Mouse (Mus musculus): ENCODE measurements around the gene Kcns1. TPM values are rescaled to one million over a fixed set of nuclear protein-coding genes. Genes with fewer than 3 reads are reported as not detected.
"Not testable (repeated sequence)": the region's sequence is repeated elsewhere in the genome, so short reads cannot be mapped to it uniquely, and the experiment has no call there.

Gene Kcns1
- polyA plus RNA-seq (2016; fragmentation: Nextera tagmentation; extraction: Ambion mirVana): not detected in 2 replicates

GRCm38 (mm10) chr2:164170902-164171301, at the start of gene Kcns1:
Gene Kcns1 (minus strand): TSS chr2:164171113.
- peaks cover 32% of the 10 kb centered on the region for H3K4me1 ChIP-seq
- H3K27me3 ChIP-seq (replicated peaks; ENCODE audit: low read depth, poor library complexity, severe bottlenecking): peaks cover 93% of the 10 kb centered on the region
- peak within 1 kb of the TSS; percentile 55 for H3K4me3 ChIP-seq
- DNase-seq (ENCODE audit: low spot score): peak; percentile 44
- no peaks in the 10 kb centered on the region for H3K9me3 ChIP-seq
- no peaks in the 10 kb centered on the region for H3K36me3 ChIP-seq (replicated peaks)
- 1% methylated on average over 29 of the region's 29 CpGs for WGBS
- H3K27ac ChIP-seq (replicated peaks): no peak within 1 kb of the TSS

- H3K36me3 ChIP-seq (replicated peaks): no peaks in the 10 kb centered on the region
- no peaks in the 10 kb centered on the region for H3K27me3 ChIP-seq (replicated peaks; ENCODE audit: low read depth, poor library complexity, severe bottlenecking)
- H3K4me1 ChIP-seq: no peaks in the 10 kb centered on the region
- WGBS: 88% methylated on average over 9 of the region's 9 CpGs
- no peak overlapping the region for H3K4me3 ChIP-seq
- H3K9me3 ChIP-seq: no peaks in the 10 kb centered on the region
- H3K27ac ChIP-seq (replicated peaks): no peak overlapping the region
- DNase-seq (ENCODE audit: low spot score): no peak
Measured at GRCm38 (mm10) chr2:164219295-164219694, 48.4 kb upstream of the Kcns1 start.

- WGBS: 86% methylated on average over 5 of the region's 5 CpGs
Measured at GRCm38 (mm10) chr2:164212711-164213110, 41.8 kb upstream of the Kcns1 start.

GRCm38 (mm10) chr2:164210892-164211291, 40.0 kb upstream of the Kcns1 start:
- WGBS: 89% methylated on average over 4 of the region's 4 CpGs
- Histone ChIP-seq H3K9me3 (no peaks in the 10 kb centered on the region), H3K4me1 (no peaks in the 10 kb centered on the region), H3K27ac (replicated peaks) (no peak overlapping the region), H3K27me3 (replicated peaks; ENCODE audit: low read depth, poor library complexity, severe bottlenecking) (no peaks in the 10 kb centered on the region), H3K4me3 (no peak overlapping the region), H3K36me3 (replicated peaks) (no peaks in the 10 kb centered on the region)
- DNase-seq (ENCODE audit: low spot score): no peak

More at GRCm38 (mm10) chr2:164212711-164213110, 41.8 kb upstream of the Kcns1 start:
- Histone ChIP-seq H3K27me3 (replicated peaks; ENCODE audit: low read depth, poor library complexity, severe bottlenecking) (no peaks in the 10 kb centered on the region), H3K27ac (replicated peaks) (no peak overlapping the region), H3K9me3 (no peaks in the 10 kb centered on the region), H3K4me1 (no peaks in the 10 kb centered on the region), H3K4me3 (no peak overlapping the region), H3K36me3 (replicated peaks) (no peaks in the 10 kb centered on the region)
- DNase-seq (ENCODE audit: low spot score): no peak

DNA sequence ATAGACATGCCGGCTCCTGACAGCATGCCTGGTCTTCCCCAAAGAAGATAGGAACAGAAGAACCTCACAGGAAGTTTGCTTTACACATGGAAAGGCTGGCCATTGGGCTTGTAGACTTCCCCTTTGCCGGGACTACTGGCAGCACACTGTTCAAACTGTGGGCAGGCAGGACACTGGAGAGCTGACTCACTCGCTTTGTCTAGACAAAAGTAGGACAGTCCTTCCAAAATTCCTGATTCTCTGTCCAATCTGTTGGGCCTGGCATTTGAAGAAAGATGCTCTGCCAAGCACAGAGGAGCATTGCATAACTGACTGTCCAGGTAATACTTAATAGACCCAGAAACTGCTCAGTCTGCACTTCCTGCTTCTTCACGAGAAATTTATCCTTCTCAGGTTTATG, 35.8 kb upstream of the Kcns1 start:
- Histone ChIP-seq H3K27me3 (replicated peaks; ENCODE audit: low read depth, poor library complexity, severe bottlenecking) (no peaks in the 10 kb centered on the region), H3K27ac (replicated peaks) (no peak overlapping the region), H3K4me3 (no peak overlapping the region), H3K36me3 (replicated peaks) (no peaks in the 10 kb centered on the region), H3K4me1 (no peaks in the 10 kb centered on the region), H3K9me3 (no peaks in the 10 kb centered on the region)
- DNase-seq (ENCODE audit: low spot score): no peak
- 79% methylated on average over 4 of the region's 4 CpGs for WGBS

- WGBS: 90% methylated on average over 10 of the region's 10 CpGs
- H3K27me3 ChIP-seq (replicated peaks; ENCODE audit: low read depth, poor library complexity, severe bottlenecking); H3K27ac ChIP-seq (replicated peaks); H3K4me3 ChIP-seq; H3K9me3 ChIP-seq; H3K4me1 ChIP-seq; DNase-seq (ENCODE audit: low spot score); H3K36me3 ChIP-seq (replicated peaks): not testable (repeated sequence)
Measured at GRCm38 (mm10) chr2:164206011-164206410, 35.1 kb upstream of the Kcns1 start.

DNA sequence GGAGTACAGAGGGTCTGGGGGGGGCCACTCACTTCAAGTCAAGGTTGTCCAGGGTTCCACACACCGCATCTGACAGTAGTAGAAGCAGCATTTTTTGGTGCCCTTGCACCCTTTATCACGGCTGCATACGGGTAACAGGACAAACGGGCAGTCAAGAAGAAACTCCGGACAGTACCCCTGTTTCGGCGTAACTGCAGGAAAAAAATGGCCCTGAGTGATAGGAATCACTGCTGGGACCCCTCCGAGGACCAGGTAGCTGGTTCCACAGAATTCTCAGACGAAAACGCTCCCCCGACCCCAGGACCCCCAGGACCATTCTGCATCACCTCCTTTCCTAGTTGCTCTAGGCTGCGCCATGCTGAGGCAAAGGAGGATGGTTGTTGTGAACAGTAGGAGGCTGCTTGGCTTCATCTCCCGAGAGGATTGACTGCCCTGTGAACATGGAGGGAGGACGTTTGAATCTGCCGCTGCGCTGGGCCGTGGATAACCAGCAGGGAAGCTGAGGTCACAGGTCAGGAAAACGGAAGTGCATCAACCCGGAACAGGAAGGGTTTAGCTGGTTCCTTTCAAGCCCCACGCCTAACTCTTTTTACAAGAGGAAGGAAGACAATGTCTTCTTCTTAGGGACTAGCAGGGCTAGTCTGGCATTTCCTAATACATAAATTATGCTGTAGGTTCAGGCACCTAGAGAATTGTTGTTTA, 28.9 kb upstream of the Kcns1 start, which contains the start of gene Wfdc15a:
Wfdc15a (minus strand) TSS at position 505 of the 702 bp plus-strand sequence.
- H3K4me3 ChIP-seq: no peak within 1 kb of the TSS
- no peak for DNase-seq (ENCODE audit: low spot score)
- 75% methylated on average over 20 of the region's 20 CpGs for WGBS
- no peaks in the 10 kb centered on the region for H3K9me3 ChIP-seq
- no peaks in the 10 kb centered on the region for H3K27me3 ChIP-seq (replicated peaks; ENCODE audit: low read depth, poor library complexity, severe bottlenecking)
- H3K27ac ChIP-seq (replicated peaks): no peak within 1 kb of the TSS
- no peaks in the 10 kb centered on the region for H3K36me3 ChIP-seq (replicated peaks)
- H3K4me1 ChIP-seq: no peaks in the 10 kb centered on the region

GRCm38 (mm10) chr2:164196700-164196990, 25.7 kb upstream of the Kcns1 start:
- no peaks in the 10 kb centered on the region for H3K4me1 ChIP-seq
- WGBS: 83% methylated on average over 5 of the region's 5 CpGs
- H3K4me3 ChIP-seq: no peak overlapping the region
- no peaks in the 10 kb centered on the region for H3K9me3 ChIP-seq
- no peaks in the 10 kb centered on the region for H3K27me3 ChIP-seq (replicated peaks; ENCODE audit: low read depth, poor library complexity, severe bottlenecking)
- no peak overlapping the region for H3K27ac ChIP-seq (replicated peaks)
- H3K36me3 ChIP-seq (replicated peaks): no peaks in the 10 kb centered on the region
- DNase-seq (ENCODE audit: low spot score): no peak

- H3K4me3 ChIP-seq: no peak overlapping the region
- no peaks in the 10 kb centered on the region for H3K27me3 ChIP-seq (replicated peaks; ENCODE audit: low read depth, poor library complexity, severe bottlenecking)
- H3K36me3 ChIP-seq (replicated peaks): no peaks in the 10 kb centered on the region
- 87% methylated on average over 5 of the region's 5 CpGs for WGBS
- H3K27ac ChIP-seq (replicated peaks): no peak overlapping the region
- no peaks in the 10 kb centered on the region for H3K4me1 ChIP-seq
- no peak for DNase-seq (ENCODE audit: low spot score)
- H3K9me3 ChIP-seq: no peaks in the 10 kb centered on the region
Measured at GRCm38 (mm10) chr2:164195971-164196699, 25.2 kb upstream of the Kcns1 start.

DNA sequence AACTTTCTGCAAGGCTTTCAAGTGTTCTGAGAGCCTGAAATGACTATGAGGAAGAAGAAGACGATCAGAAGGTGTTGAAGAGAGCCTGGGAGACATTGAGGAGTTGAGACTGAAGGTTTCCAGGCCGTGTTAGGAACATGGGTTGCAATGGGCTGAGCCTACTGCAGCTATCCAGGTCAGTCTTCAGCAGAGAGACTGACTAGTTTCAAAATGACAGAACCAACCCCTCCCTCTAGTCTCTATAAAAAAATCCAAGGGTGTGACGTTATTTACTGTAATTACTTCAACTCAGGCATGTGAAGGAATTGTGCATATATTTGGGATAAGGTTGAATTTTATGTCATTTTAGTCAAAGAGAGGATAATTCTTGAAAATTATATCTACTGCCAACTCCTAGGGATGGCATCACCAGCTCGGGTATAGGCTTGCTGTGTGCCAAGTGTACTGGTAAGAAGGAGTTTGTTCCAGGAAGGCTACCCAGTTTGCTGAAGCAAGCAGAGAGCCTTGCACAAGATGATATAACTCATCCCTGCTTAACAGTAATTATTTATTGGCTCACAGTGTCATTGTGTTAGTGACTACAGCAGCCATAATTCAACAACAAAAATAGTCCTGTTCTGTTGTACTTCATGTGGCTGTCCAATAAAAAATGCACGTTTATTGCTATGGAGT, 24.2 kb upstream of the Kcns1 start:
- Histone ChIP-seq H3K27ac (replicated peaks) (no peak overlapping the region), H3K4me1 (no peaks in the 10 kb centered on the region), H3K27me3 (replicated peaks; ENCODE audit: low read depth, poor library complexity, severe bottlenecking) (no peaks in the 10 kb centered on the region), H3K36me3 (replicated peaks) (no peaks in the 10 kb centered on the region), H3K4me3 (no peak overlapping the region), H3K9me3 (no peaks in the 10 kb centered on the region)
- DNase-seq (ENCODE audit: low spot score): no peak
- WGBS: 88% methylated on average over 5 of the region's 5 CpGs

- no peaks in the 10 kb centered on the region for H3K27me3 ChIP-seq (replicated peaks; ENCODE audit: low read depth, poor library complexity, severe bottlenecking)
- DNase-seq (ENCODE audit: low spot score): no peak
- H3K9me3 ChIP-seq: no peaks in the 10 kb centered on the region
- H3K4me1 ChIP-seq: no peaks in the 10 kb centered on the region
- H3K4me3 ChIP-seq: no peak overlapping the region
- H3K36me3 ChIP-seq (replicated peaks): no peaks in the 10 kb centered on the region
- no peak overlapping the region for H3K27ac ChIP-seq (replicated peaks)
Measured at GRCm38 (mm10) chr2:164192279-164192678, 21.4 kb upstream of the Kcns1 start.

GRCm38 (mm10) chr2:164190576-164190975, 19.7 kb upstream of the Kcns1 start, which contains the start of gene Wfdc12:
Gene Wfdc12 (minus strand): TSS chr2:164190608.
- Histone ChIP-seq H3K4me1 (no peaks in the 10 kb centered on the region), H3K27ac (replicated peaks) (no peak within 1 kb of the TSS), H3K4me3 (no peak within 1 kb of the TSS), H3K36me3 (replicated peaks) (no peaks in the 10 kb centered on the region), H3K9me3 (no peaks in the 10 kb centered on the region), H3K27me3 (replicated peaks; ENCODE audit: low read depth, poor library complexity, severe bottlenecking) (no peaks in the 10 kb centered on the region)
- WGBS: 90% methylated on average over 6 of the region's 6 CpGs
- DNase-seq (ENCODE audit: low spot score): no peak

GRCm38 (mm10) chr2:164188722-164189121, 17.8 kb upstream of the Kcns1 start:
- Histone ChIP-seq H3K27me3 (replicated peaks; ENCODE audit: low read depth, poor library complexity, severe bottlenecking) (no peaks in the 10 kb centered on the region), H3K27ac (replicated peaks) (no peak overlapping the region), H3K9me3 (no peaks in the 10 kb centered on the region), H3K4me1 (peaks cover 7% of the 10 kb centered on the region), H3K4me3 (no peak overlapping the region), H3K36me3 (replicated peaks) (no peaks in the 10 kb centered on the region)
- 30% methylated on average over 5 of the region's 5 CpGs for WGBS
- no peak for DNase-seq (ENCODE audit: low spot score)
